Mouse (Mus musculus): ENCODE data around the gene Ccdc42.

Ccdc42 gene

DNA sequence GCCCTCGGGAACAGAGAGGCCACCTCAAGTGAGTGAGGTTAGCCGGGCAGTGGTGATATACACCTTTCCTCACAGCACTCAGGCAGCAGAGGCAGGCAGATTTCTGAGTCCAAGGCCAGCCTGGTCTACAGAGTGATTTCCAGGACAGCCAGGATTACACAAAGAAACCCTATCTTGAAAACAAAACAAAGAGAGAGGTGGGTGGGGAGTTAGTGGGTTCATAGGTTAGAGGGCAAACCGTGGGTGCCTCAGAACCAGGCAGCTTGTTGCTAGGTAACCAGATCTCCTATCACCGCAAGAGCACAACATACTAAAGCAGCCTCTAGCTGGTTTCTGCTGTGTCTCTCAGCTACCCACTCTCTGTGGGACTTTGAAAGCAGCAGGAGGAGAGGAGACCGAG lies at the start of gene Ccdc42:
Gene Ccdc42 (plus strand): TSS at position 301 of the 400 bp plus-strand sequence.
- DNase-seq (ENCODE audit: low spot score): no peak

DNA sequence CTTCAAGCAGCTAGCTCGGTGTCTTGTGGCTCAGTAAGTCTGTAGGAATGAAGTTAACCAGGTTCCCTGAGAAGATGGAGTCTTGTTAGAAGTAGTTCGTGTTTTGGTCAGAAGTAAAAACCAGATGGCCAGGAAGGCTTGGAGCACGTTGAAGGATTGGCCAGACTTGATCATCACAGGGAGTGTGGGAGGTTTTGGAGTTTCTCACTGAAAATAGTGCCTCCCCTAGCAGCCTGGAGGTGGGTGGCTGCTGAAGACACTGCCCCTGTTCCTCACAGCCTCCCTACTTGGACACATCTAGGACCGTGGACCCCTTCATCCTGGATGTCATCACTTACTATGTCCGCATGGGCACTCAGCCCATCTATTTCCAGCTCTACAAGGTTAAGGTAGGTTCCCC lies 47.2 kb upstream of the Ccdc42 start:
- no peak for DNase-seq (ENCODE audit: low spot score)

DNA sequence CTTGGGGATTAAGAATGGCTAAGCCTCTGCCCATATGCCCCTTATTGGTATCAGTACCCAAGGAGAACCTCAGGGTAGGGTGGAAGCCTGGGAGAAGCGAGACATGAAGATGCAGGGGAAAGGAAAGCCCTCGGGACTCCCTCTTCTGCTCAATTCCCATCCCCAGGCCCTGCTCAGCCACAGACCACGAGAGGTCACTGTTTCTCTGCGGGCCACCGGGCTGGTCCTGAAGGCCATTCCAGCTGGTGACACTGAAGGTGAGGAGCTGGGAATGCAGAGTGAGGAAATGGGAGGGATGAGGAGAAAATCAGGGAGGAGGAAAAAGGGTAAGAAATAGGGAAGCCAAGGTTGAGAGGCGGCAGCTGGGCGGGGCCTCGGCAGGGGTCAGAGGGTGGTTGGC lies 42.3 kb upstream of the Ccdc42 start:
- DNase-seq (ENCODE audit: low spot score): peak; percentile 50

DNA sequence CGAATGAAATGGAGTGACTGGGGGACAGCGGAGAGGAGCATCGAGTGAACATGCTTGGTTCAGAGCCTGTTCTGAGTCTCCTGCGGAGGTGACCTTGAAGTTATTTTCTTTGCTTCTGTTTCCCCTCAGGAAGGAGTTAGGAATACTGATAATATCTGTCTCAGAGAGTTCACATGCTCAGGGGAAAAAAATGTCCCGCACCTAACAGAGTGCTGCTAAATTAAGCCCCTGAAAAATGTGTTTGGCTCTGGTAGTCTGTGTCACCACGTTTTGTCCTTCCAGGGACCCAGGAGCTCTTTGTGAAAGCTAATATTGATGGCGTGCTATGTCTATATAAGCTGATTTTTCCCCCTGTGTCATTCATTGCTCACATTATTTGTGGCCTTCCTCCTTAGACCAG lies 41.6 kb upstream of the Ccdc42 start:
- DNase-seq (ENCODE audit: low spot score): no peak

DNA sequence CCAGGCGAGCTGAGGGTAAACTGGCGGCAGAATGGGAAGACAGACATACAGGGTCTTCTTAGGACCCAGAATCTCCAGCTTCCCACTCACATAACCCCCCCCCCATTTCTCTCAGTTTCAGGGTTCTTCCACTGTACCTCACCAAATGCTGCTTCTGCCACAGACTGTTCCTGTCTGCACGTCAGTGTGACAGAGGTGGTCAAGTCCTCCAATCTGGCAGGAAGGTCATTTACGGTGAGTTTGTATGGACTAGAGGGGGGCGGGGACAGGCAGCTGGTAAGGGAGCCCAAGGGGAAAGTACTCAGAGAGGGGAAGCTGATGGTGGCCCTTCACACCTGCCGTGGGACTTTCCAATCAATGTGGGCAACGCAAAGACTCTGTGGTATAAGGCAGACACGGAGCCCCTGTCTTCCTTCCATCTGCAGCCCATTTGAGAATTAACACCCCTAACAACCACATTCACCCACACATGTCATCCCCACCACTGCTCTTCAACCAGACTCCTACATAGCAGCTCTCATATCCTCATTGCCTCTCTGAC lies 41.1 kb upstream of the Ccdc42 start:
- no peak for DNase-seq (ENCODE audit: low spot score)

DNA sequence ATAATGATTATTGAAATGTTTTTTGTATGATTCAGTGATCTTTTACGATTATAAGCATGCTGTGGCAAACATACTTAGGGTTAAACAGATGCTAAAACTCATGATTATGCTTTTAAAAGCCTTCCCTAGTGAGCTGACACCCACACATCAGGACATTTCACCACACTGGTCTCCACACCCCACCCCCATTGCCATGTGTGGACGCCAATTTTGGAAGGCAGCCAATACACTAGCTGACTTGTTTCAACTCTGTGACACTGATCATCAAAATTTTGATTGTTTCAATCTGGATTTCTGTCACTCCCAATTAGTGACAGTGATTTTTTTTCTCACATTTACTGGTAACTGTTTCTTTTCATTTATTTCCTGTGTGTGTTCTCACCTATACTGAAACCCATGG lies 39.3 kb upstream of the Ccdc42 start:
- no peak for DNase-seq (ENCODE audit: low spot score)

DNA sequence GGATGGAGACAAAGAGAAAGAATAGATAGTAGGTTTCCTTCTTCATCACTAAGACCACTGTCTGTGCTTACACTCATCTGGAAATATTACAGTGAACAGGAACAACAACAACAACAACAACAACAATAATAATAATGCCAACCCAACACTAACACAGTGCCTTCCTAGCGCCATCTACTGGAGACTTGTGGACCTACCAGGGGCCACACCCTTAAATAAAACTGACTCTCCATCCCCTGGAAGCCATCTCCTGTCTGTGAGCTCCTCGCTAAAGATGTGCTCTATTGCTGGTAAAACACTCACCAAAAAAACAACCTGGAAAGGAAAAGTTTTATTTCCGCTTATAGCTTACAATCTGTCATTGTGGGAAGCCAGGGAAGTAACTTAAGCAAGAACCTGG lies 37.2 kb upstream of the Ccdc42 start:
- DNase-seq (ENCODE audit: low spot score): no peak

DNA sequence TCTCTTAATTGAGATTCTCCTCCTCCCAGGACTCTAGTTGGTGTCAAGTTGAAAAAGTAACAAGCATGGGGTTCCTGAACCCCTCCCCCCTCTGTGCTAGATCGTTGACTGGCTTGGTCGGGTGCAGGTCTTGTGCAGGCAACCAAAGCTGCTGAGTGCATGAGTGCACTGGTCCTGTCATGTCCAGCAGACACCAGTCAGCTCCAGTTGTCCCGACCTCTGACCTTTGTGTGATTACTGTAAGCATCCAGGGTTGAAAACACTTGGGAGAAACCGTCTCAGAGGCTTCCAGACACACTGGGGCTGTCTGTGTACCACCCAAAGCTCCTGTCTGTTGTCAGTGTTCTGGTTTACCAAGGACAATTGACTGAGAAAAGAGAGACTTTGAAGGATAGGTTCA lies 36.5 kb upstream of the Ccdc42 start:
- no peak for DNase-seq (ENCODE audit: low spot score)

DNA sequence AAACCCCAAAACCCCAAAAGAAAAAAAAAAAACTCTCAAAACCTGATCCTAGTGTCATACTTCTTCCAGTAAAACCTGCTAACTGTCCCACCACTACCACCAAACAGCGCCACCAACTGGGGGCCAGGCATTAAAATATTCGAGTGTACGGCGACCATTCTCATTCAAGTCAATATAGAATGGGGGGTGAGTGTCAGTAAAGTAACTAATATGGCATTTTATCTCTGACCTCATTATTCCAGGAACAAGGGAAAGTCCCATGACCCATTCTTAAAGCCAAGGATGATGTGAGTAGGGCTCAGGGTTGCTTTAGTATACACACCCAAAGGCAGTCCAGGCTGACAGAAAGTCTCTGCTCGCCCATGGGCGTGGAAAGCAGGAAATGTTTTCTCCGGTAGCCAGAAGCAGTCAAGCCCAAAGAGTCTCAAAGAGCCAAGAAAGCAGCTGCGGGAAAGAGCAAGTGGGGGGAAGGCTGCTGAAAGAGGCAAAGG lies 32.8 kb upstream of the Ccdc42 start:
- peak; percentile 32 for DNase-seq (ENCODE audit: low spot score)

DNA sequence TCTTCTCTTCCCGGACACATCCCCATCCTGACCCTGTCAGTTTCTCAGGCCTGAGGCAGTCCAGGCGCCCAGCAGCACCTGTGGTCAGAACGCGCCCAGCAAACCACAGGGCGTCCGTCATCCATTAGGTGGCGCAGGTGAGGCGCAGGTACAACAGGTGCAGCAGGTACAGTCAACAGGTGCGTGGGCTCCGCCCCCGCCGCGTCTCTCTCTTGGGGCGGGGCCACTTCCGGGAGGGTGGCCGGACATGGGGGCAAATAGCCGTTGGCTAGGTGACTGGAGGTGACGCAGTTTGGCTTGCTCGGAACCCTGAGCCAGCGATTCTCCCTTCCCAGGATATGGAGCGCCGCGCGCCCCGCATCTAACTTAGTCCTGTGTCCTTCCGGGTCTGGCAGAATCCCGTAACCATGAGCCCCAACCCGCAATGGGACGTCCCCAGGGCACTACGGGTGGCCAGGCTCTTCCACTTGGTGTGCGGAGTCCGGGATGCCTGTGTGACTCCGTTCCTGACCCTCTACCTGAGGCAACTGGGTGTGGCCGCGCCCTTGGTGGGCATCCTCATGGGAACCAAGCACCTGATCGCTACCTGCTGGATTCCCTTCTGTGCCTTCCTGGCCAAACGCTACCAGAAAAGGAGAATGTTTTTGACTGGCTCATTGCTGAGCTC lies 30.8 kb upstream of the Ccdc42 start, which contains the start of gene Mfsd6l:
Gene Mfsd6l (plus strand): TSS at position 269 of the 667 bp plus-strand sequence.
- DNase-seq (ENCODE audit: low spot score): no peak

DNA sequence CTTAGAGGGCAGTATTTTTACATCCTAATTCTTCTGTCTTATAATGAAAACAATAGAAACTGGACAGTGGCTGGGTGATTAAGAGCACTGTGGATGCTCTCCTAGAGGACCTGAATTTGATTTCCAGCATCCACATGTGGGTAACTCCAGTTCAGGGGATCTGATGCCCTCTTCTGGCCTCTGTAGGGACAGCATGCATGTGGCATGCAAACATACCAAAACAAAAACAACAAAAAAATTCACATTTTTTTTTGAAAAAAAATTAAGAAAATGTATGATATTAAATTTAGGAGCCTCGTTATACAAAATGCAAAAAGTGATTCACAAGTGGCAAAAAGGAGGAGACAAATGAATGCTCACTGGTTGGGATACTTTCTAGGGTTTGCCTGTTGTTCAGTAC lies 27.3 kb upstream of the Ccdc42 start:
- no peak for DNase-seq (ENCODE audit: low spot score)

DNA sequence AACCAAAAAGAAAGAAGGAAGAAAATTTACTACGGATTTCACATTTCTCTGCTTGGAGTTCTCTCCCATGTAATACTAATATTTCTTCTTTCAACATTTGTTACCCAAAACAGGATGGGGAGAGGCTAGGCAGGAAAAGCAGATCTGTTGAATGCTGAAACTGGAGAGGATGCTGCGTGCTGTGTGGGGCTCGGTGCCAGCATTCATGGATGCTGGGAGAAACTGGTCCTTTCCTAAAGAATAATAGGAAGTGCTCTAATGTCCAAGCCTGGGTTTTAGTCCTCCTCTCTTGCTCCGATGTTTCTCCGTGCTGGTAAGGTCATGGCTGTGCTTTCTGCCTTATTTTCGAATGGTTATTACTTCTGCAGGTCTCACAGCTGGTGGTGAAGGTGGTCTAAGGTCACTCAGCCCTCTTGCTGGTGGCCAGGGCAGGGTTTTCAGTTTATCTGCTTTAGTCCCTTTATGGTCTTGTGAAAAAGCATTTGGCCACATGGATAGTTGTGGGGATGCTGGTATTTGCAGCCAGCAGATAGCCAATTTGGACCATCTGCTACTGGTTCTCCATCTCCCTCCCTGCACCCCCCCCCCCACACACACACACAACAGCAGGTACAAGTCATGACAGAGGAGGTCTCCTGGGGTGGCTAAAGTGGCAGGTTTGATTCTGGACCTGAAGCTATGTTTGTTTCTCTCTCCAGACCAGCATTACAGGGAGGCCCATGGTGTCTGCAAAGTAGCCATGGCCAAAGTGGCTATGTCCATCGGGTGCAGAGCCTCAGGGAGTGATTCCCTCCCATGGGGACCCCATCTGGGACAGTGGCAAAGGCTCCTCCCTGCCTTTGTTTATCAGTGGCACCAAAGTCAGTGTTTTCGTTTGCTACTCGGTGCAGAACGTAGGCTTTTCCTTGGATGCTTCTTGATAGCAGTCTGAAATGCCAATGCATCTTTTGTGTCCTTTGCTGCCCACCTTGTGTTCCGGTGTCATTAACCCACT lies 24.6 kb upstream of the Ccdc42 start:
- DNase-seq (ENCODE audit: low spot score): no peak

DNA sequence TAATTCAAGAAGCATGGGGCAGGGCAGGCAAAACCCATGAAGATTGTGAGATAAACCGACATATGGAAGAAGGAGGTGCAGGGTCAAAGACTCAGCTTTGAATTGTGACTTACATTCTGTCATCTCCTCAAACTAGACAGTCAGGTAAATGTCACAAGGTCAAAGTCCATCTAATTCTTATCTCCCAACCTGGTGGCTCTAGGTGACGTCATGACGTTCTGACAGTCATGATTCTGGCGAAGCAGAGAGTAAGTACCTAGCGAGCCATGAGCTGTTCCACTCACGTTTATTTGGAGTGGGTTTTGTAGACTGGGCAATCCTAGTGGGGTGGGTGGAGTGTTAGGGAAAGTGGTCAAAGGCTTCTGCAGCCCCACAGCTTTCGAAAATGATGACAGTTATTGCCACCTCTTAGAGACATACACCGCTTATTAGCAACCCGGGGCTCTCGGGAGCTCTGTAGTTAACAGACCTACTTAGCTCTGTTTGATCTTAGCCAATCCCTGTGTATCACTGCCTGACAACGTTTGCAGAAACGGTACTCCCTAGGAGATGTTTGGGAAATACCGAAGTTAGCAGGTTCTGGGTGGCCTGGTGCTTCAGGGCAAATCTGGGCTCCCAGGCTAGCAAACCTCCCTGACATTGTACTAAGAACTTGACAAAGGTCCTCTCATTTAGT lies 22.3 kb upstream of the Ccdc42 start:
- DNase-seq (ENCODE audit: low spot score): no peak

DNA sequence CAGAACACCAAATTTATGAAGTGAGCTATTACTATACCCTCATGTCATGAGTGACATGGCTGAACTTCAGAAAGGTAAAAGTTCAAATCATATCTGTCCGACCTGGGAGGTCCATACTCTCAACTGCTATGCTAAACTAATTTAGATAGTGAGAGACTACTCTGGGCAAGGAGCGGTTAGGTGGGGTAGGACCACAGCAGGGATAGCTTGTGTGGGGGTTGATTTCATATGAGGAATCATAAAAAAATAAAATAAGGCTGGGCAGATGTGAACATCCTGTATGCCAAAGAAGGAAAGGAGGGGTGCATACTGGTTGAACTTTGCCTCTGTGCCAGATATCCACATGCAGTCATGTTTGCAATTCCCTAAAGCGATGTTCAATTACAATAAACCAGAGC lies 21.8 kb upstream of the Ccdc42 start:
- no peak for DNase-seq (ENCODE audit: low spot score)

DNA sequence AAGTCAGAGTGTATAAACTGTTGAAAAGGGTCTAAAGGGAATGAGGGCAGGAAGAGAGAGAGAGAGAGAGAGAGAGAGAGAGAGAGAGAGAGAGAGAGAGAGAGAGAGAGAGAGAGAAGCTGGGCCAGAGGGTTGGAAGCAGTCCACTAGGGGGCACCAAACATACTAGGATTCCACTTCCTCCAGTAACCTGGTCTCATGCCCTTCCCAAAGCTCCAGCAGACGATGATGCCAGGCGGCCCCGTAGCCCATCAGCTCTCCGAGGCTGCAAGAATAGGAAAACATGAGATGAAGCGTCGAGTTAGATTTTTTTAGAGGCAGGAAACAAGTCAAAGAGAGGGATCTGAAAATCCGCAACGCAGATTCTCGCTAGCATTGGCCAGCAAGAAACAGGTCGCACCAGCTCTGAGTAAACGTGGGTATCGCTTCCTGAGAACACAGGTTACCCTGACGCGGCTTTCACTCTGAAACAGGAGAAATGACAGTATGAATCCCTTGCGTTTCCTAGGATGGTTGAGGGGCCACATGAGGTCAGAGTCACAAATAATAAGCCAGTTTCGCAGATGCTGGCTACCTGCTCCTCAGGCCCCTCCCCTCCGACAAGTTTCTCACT lies 20.3 kb upstream of the Ccdc42 start:
- peak; percentile 97 for DNase-seq (ENCODE audit: low spot score)

DNA sequence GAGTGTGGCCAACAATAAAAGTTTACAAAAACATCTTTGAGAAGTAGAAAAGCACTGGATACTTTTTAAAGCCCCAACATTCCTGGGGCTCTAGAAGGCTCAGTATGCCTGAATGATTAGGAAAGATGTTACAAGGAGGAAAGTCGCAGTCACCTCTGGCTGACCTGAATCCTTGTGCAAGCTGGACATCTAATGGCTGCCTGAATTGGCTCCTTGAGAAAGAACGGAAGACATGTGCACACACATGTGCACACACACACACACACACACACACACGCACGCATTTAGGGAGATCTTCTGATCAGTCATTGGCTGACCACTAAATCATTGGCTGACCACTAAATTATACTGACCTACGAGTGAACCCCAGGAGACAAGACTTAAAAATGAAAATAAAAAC lies 16.0 kb upstream of the Ccdc42 start:
- DNase-seq (ENCODE audit: low spot score): no peak

DNA sequence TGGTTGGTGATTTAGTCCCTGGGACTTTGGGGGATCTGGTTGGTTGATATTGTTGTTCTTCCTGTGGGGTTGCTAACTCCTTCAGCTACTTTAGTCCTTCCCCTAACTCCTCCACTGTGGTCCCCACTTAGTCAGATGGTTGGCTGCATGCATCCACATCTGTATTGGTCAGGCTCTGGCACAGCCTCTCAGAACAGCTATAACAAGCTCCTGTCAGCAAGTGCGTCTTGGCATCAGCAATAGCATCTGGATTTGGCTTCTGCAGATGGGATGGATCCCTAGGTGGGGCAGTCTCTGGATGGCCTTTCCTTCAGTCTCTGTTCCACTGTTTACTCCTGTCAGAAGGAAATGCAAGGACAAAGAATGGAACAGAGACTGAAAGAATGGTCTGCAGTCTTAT lies 9.7 kb upstream of the Ccdc42 start:
- no peak for DNase-seq (ENCODE audit: low spot score)

DNA sequence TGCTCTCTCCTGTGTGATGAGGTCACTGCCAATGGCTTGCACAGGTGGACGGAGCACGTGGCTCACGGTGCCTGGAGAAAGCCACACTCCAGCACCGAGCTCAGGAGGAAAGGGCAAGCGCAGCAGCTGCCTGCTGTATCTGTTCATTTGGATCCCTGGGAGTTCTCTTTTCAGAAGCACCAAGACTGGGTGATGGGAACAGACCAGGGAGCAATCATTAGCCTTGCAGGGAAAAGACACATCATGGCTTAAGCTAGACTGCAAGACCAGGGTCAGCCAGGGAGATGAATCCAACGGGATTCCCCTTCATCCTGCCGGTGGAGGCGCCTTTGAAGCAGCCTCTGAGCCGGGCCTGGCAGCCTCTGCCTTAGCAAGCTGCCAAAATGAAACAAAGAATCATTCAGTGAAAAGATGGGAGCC lies 7.3 kb upstream of the Ccdc42 start:
- no peak for DNase-seq (ENCODE audit: low spot score)

DNA sequence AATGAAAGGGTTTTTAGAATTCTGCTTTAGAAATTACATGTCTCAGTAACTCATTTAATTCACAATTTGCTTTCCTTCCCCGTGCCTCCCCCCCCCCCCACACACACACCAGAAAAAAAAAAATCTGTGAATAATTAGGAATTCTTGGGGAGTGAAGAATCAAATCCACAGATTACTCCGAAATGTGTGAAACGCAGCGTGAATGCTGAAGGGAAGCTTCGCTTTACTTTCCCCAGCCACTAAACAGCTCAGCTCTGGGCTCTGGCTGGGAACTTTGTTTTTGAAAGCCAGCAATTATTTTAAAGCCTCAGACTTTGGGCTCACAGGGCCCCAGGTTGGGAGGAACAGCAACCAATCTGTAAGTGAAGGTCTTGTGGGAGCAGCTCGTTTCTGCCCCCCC lies 6.3 kb upstream of the Ccdc42 start:
- DNase-seq (ENCODE audit: low spot score): no peak

DNA sequence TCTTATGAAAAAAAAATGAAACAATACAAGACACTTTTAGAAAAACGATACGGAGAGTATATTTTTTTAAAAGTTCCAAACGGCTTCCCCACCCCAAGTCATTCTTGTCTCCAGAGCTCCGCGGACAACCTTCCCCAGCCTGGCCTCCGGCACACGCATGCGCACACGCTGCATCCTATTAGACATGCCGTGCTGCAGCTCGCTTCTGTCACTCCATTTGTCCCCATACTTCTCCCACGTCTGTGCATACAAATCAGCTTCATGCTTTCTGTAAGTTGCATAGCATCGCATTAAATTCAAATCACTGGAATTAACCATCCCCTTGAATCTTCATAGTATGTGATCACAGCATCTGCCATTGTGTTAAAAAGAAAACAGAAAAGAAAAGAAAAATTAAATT lies 3.6 kb upstream of the Ccdc42 start:
- no peak for DNase-seq (ENCODE audit: low spot score)

DNA sequence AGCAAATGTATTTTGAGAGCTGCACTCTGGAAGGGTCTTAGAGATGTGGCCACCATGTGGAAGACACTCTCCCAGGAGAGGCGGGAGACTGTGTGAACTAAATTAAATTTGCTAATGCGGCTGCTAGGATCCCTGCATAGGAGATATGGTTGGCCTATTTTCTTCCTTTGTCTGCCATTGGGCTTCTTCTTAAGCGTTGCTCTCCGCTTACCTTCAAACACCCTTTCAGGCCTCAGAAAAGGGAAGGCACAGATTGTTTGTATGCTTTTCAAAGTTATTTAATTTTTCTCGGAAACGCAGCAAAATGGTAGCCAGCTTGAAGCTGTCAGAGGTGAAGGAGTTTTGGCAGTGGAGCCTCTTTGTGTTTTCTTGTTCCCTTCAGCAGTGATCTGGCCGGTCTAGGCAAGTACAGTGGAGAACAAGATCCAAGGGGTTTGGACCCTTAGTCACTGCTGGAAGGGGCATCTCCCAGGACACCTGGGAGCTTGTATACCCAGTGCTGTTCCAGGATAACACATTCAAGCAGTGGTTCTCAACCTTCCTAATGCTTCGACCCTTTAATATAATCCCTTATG lies 2.8 kb upstream of the Ccdc42 start:
- no peak for DNase-seq (ENCODE audit: low spot score)
